ENCODE assay signal across 14 mouse cellular contexts in genomic region chr11:22936446-22937125, GRCm38 (mm10). TPM values are rescaled to one million over a fixed set of nuclear protein-coding genes. Genes with fewer than 3 reads are reported as not detected.
A peak's percentile ranks its signal among the peaks of the same experiment; 100 is the strongest.
DNase-seq lines count a peak whose midpoint lies in the region; ATAC-seq lines count a peak whose summit lies in the region.
"Had no signal": no experiment of that assay in that cellular context is flagged by ENCODE, and none has a peak within 500 bp of the region (broad histone marks: within the 10 kb centered on the region; RNA-seq: fewer than 3 reads in every experiment).

No protein-coding gene starts in this region.

- no peaks in the 10 kb centered on the region for H3K4me1 ChIP-seq in hindbrain, embryonic 11.5 days (replicated peaks; ENCODE audit: control insufficient read depth, insufficient read depth, low read length)

- no peaks in the 10 kb centered on the region for H3K27me3 ChIP-seq in hindbrain, embryonic 11.5 days (ENCODE audit: control insufficient read depth, insufficient read depth, low read length)
- H3K27me3 ChIP-seq: liver, embryonic 13.5 days had no signal

- 65% methylated on average over 5 of the region's 5 CpGs for WGBS in hindbrain, embryonic 11.5 days

- no peak overlapping the region for H3K27ac ChIP-seq in hindbrain, embryonic 11.5 days (ENCODE audit: low read depth, low read length)
- H3K27ac ChIP-seq: liver, embryonic 13.5 days had no signal

- DNase-seq in frontal cortex, postnatal 14 days (ENCODE audit: low spot score in 2 of 2), result peak; percentile 16 to 38
- DNase-seq in frontal cortex, postnatal 10 days (ENCODE audit: low spot score in 2 of 2), result no peak
- DNase-seq in CD4-positive helper T cell, adult 2 months (ENCODE audit: low read depth, low spot score), result peak; percentile 69
- peak; percentile 26 for DNase-seq in brain, embryonic 18.5 days (ENCODE audit: low read depth, low spot score)
- peak; percentile 43 to 54 for DNase-seq in right cerebral cortex, postnatal 10 days (ENCODE audit: low spot score in 2 of 2)
- DNase-seq in urinary bladder, postnatal 10 days (ENCODE audit: low spot score), result no peak
- no peak for DNase-seq in hindbrain, embryonic 11.5 days (ENCODE audit: low spot score)
- DNase-seq in urinary bladder, adult 2 months (ENCODE audit: low spot score), result no peak
- DNase-seq: gastrocnemius, postnatal 36 days; heart, postnatal 36 days; kidney, adult 2 months; liver, embryonic 13.5 days had no signal

- no peaks in the 10 kb centered on the region for H3K36me3 ChIP-seq in hindbrain, embryonic 11.5 days (ENCODE audit: control insufficient read depth, insufficient read depth, low read length)
- H3K36me3 ChIP-seq: liver, embryonic 13.5 days had no signal

- no peak overlapping the region for H3K4me3 ChIP-seq in hindbrain, embryonic 11.5 days (ENCODE audit: low read depth, low read length)
- H3K4me3 ChIP-seq: liver, embryonic 13.5 days; myocyte had no signal

- no peaks in the 10 kb centered on the region for H3K9me3 ChIP-seq in hindbrain, embryonic 11.5 days (ENCODE audit: control insufficient read depth, low read length)
- H3K9me3 ChIP-seq: liver, embryonic 13.5 days had no signal

- ATAC-seq in hindbrain, embryonic 11.5 days (ENCODE audit: low FRiP score), result no peak

- no peak overlapping the region for H3K4me2 ChIP-seq in hindbrain, embryonic 11.5 days (replicated peaks; ENCODE audit: low read depth, low read length)
- H3K4me2 ChIP-seq: liver, embryonic 13.5 days had no signal

- H3K9ac ChIP-seq in hindbrain, embryonic 11.5 days (ENCODE audit: low read depth, low read length), result no peak overlapping the region
- H3K9ac ChIP-seq: liver, embryonic 13.5 days had no signal

RNA-seq across cellular contexts. Expression of gene Zrsr1, which starts 35.2 kb away (rescaled TPM):
- polyA plus RNA-seq in hindbrain, embryonic 11.5 days (2014; fragmentation: Nextera tagmentation; extraction: Ambion mirVana), result 4.7 and 5.2 TPM in 2 replicates
- 20.5 and 27.6 TPM in 2 replicates for polyA plus RNA-seq in urinary bladder, adult 2 months (2012; rRNA removed)

RNA-seq across cellular contexts. Expression of gene Gm28048, which starts 45.3 kb away (rescaled TPM):
- 4.8 and 6.1 TPM in 2 replicates for polyA plus RNA-seq in hindbrain, embryonic 11.5 days (2014; fragmentation: Nextera tagmentation; extraction: Ambion mirVana)
- 7.6 and 7.9 TPM in 2 replicates for polyA plus RNA-seq in urinary bladder, adult 2 months (2012; rRNA removed)
- polyA plus RNA-seq: small intestine, adult 2 months had no signal

RNA-seq across cellular contexts. Expression of gene Commd1, which starts 45.6 kb away (rescaled TPM):
- 401 and 411 TPM in 2 replicates for polyA plus RNA-seq in hindbrain, embryonic 11.5 days (2014; fragmentation: Nextera tagmentation; extraction: Ambion mirVana)
- polyA plus RNA-seq in urinary bladder, adult 2 months (2012; rRNA removed), result 68.5 and 79.7 TPM in 2 replicates

RNA-seq across cellular contexts. Expression of gene Cct4, which starts 53.7 kb away (rescaled TPM):
- polyA plus RNA-seq in hindbrain, embryonic 11.5 days (2014; fragmentation: Nextera tagmentation; extraction: Ambion mirVana), result 446 and 457 TPM in 2 replicates
- polyA plus RNA-seq in urinary bladder, adult 2 months (2012; rRNA removed), result 96.2 and 112 TPM in 2 replicates

Comparison
In these comparisons a context has a peak if more than half of its experiments do, and no peak if none do; other contexts are left out.
1. DNase-seq: peak in frontal cortex, postnatal 14 days (2 of 2), CD4-positive helper T cell, adult 2 months (single experiment), brain, embryonic 18.5 days (single experiment) and right cerebral cortex, postnatal 10 days (2 of 2); none in frontal cortex, postnatal 10 days (0 of 2), urinary bladder, postnatal 10 days (single experiment), hindbrain, embryonic 11.5 days (single experiment) and urinary bladder, adult 2 months (single experiment).